8 mouse cellular contexts compared by ENCODE assay signal in genomic region chr17:46888511-46889212, GRCm38 (mm10). TPM values are rescaled to one million over a fixed set of nuclear protein-coding genes. Genes with fewer than 3 reads are reported as not detected.
DNase-seq lines count a peak whose midpoint lies in the region; ATAC-seq and TF ChIP-seq lines count a peak whose summit lies in the region.

No protein-coding gene starts in this region.

- H3K27me3 ChIP-seq in E14TG2a.4 (ENCODE audit: insufficient read depth, low read length), result no peaks in the 10 kb centered on the region
- 0 out of 2 replicates have a peak, but pooled peaks cover 4% of the 10 kb centered on the region for H3K27me3 ChIP-seq in heart, embryonic 10.5 days (ENCODE audit: insufficient read depth, poor library complexity, severe bottlenecking)
- no peaks in the 10 kb centered on the region for H3K27me3 ChIP-seq in kidney, embryonic 14.5 days (ENCODE audit: control insufficient read depth, insufficient read depth, low read length)
- H3K27me3 ChIP-seq in liver, embryonic 15.5 days, result no peaks in the 10 kb centered on the region
- no peaks in the 10 kb centered on the region for H3K27me3 ChIP-seq in neural tube, embryonic 14.5 days (ENCODE audit: control insufficient read depth, insufficient read depth, low read length)

- 35% methylated on average over 16 of the region's 16 CpGs for WGBS in heart, embryonic 10.5 days
- WGBS in kidney, embryonic 14.5 days, result 33% methylated on average over 16 of the region's 16 CpGs
- WGBS in liver, embryonic 15.5 days (ENCODE audit: insufficient replicate concordance), result 18% methylated on average over 16 of the region's 16 CpGs
- 34% methylated on average over 16 of the region's 16 CpGs for WGBS in neural tube, embryonic 14.5 days

- peak overlapping the region; percentile 93 for H3K4me2 ChIP-seq in kidney, embryonic 14.5 days (replicated peaks; ENCODE audit: low read depth, low read length)
- H3K4me2 ChIP-seq in liver, embryonic 15.5 days, result peak overlapping the region; percentile 99
- H3K4me2 ChIP-seq in neural tube, embryonic 14.5 days (ENCODE audit: low read depth, low read length), result peak overlapping the region; percentile 80

- peak overlapping the region; percentile 96; the same call in 1 of the 2 replicates for H3K27ac ChIP-seq in heart, embryonic 10.5 days
- peak overlapping the region; percentile 97 for H3K27ac ChIP-seq in kidney, embryonic 14.5 days (ENCODE audit: low read depth, low read length)
- peak overlapping the region; percentile 89 for H3K27ac ChIP-seq in liver, embryonic 15.5 days (replicated peaks)
- H3K27ac ChIP-seq in neural tube, embryonic 14.5 days (ENCODE audit: low read depth, low read length), result peak overlapping the region; percentile 90

- peaks cover 27% of the 10 kb centered on the region for H3K36me3 ChIP-seq in E14TG2a.4 (ENCODE audit: insufficient read depth, low read length)
- H3K36me3 ChIP-seq in heart, embryonic 10.5 days, result 0 out of 2 replicates have a peak, but pooled peaks cover 6% of the 10 kb centered on the region
- peaks cover 3% of the 10 kb centered on the region; the same call in 1 of the 2 replicates for H3K36me3 ChIP-seq in kidney, embryonic 14.5 days (ENCODE audit: control insufficient read depth, insufficient read depth, low read length)
- H3K36me3 ChIP-seq in liver, embryonic 15.5 days (replicated peaks), result peaks cover 6% of the 10 kb centered on the region; the same call in 1 of the 2 replicates
- no peaks in the 10 kb centered on the region; the same call in 1 of the 2 replicates for H3K36me3 ChIP-seq in neural tube, embryonic 14.5 days (ENCODE audit: control insufficient read depth, insufficient read depth, low read length)

- H3K9ac ChIP-seq in kidney, embryonic 14.5 days (ENCODE audit: low read depth, low read length), result peak overlapping the region; percentile 64; the same call in 1 of the 2 replicates
- H3K9ac ChIP-seq in liver, embryonic 15.5 days, result peak overlapping the region; percentile 74
- H3K9ac ChIP-seq in neural tube, embryonic 14.5 days (replicated peaks; ENCODE audit: low read depth, low read length), result peak overlapping the region; percentile 72

- DNase-seq in 3T3-L1 (ENCODE audit: low read depth, low spot score), result peak; percentile 81
- peak; percentile 82 for DNase-seq in cerebellum, adult 9-10 months
- no peak for DNase-seq in heart, embryonic 10.5 days (ENCODE audit: low spot score)
- no peak for DNase-seq in ovary, adult 18-20 months (ENCODE audit: low spot score)

- TF ChIP-seq CTCF in E14TG2a.4 (conservative IDR thresholded peaks at IDR 0.05; ENCODE audit: low read length), result peak; percentile 60

- no peak for ATAC-seq in kidney, embryonic 14.5 days (ENCODE audit: low FRiP score, low TSS enrichment)
- ATAC-seq in liver, embryonic 15.5 days (ENCODE audit: insufficient read depth), result no peak
- ATAC-seq in neural tube, embryonic 14.5 days (ENCODE audit: low read depth), result no peak

- peak overlapping the region; percentile 92 for H3K4me3 ChIP-seq in E14TG2a.4 (replicated peaks; ENCODE audit: low read length)
- peak overlapping the region; percentile 77 for H3K4me3 ChIP-seq in heart, embryonic 10.5 days
- H3K4me3 ChIP-seq in kidney, embryonic 14.5 days (ENCODE audit: low read length), result peak overlapping the region; percentile 95
- H3K4me3 ChIP-seq in liver, embryonic 15.5 days (replicated peaks), result peak overlapping the region; percentile 91
- peak overlapping the region; percentile 93 for H3K4me3 ChIP-seq in neural tube, embryonic 14.5 days (ENCODE audit: low read depth, low read length)

- peaks cover 79% of the 10 kb centered on the region for H3K4me1 ChIP-seq in E14TG2a.4 (replicated peaks; ENCODE audit: low read depth, low read length)
- H3K4me1 ChIP-seq in heart, embryonic 10.5 days, result peaks cover 49% of the 10 kb centered on the region
- H3K4me1 ChIP-seq in kidney, embryonic 14.5 days (ENCODE audit: control insufficient read depth, insufficient read depth, low read length), result peaks cover 21% of the 10 kb centered on the region
- H3K4me1 ChIP-seq in liver, embryonic 15.5 days (replicated peaks), result peaks cover 86% of the 10 kb centered on the region
- peaks cover 23% of the 10 kb centered on the region for H3K4me1 ChIP-seq in neural tube, embryonic 14.5 days (ENCODE audit: control insufficient read depth, insufficient read depth, low read length)

- H3K9me3 ChIP-seq in E14TG2a.4 (ENCODE audit: low read length), result no peaks in the 10 kb centered on the region
- no peaks in the 10 kb centered on the region for H3K9me3 ChIP-seq in heart, embryonic 10.5 days
- H3K9me3 ChIP-seq in kidney, embryonic 14.5 days (ENCODE audit: control insufficient read depth, low read length), result no peaks in the 10 kb centered on the region
- H3K9me3 ChIP-seq in liver, embryonic 15.5 days (replicated peaks), result no peaks in the 10 kb centered on the region
- no peaks in the 10 kb centered on the region for H3K9me3 ChIP-seq in neural tube, embryonic 14.5 days (ENCODE audit: control insufficient read depth, low read length)

RNA-seq across cellular contexts. Expression of gene Tbcc, which starts 1.8 kb away (rescaled TPM):
- polyA plus RNA-seq in heart, embryonic 10.5 days (2016; fragmentation: Nextera tagmentation; extraction: Ambion mirVana), result 43.8 and 63.2 TPM in 2 replicates
- 71.0 and 82.1 TPM in 2 replicates for polyA plus RNA-seq in kidney, embryonic 14.5 days (2014; fragmentation: Nextera tagmentation; extraction: Ambion mirVana)
- polyA plus RNA-seq in liver, embryonic 15.5 days (2015; fragmentation: Nextera tagmentation; extraction: Ambion mirVana), result 20.9 and 23.2 TPM in 2 replicates
- polyA plus RNA-seq in neural tube, embryonic 14.5 days (2014; fragmentation: Nextera tagmentation; extraction: Ambion mirVana), result 62.1 and 65.4 TPM in 2 replicates

RNA-seq across cellular contexts. Expression of gene Prph2, which starts 21.6 kb away (rescaled TPM):
- not detected in 2 replicates for polyA plus RNA-seq in heart, embryonic 10.5 days (2016; fragmentation: Nextera tagmentation; extraction: Ambion mirVana)
- polyA plus RNA-seq in kidney, embryonic 14.5 days (2014; fragmentation: Nextera tagmentation; extraction: Ambion mirVana), result 0.18 and 0.26 TPM in 2 replicates
- not detected in 2 replicates for polyA plus RNA-seq in liver, embryonic 15.5 days (2015; fragmentation: Nextera tagmentation; extraction: Ambion mirVana)
- not detected in 2 replicates for polyA plus RNA-seq in neural tube, embryonic 14.5 days (2014; fragmentation: Nextera tagmentation; extraction: Ambion mirVana)

RNA-seq across cellular contexts. Expression of gene Bicral, which starts 30.4 kb away (rescaled TPM):
- 3.3 and 3.4 TPM in 2 replicates for polyA plus RNA-seq in heart, embryonic 10.5 days (2016; fragmentation: Nextera tagmentation; extraction: Ambion mirVana)
- 2.6 and 5.2 TPM in 2 replicates for polyA plus RNA-seq in kidney, embryonic 14.5 days (2014; fragmentation: Nextera tagmentation; extraction: Ambion mirVana)
- polyA plus RNA-seq in liver, embryonic 15.5 days (2015; fragmentation: Nextera tagmentation; extraction: Ambion mirVana), result 2.6 and 2.9 TPM in 2 replicates
- polyA plus RNA-seq in neural tube, embryonic 14.5 days (2014; fragmentation: Nextera tagmentation; extraction: Ambion mirVana), result 10.8 and 11.5 TPM in 2 replicates

Comparison
In these comparisons a context has a peak if more than half of its experiments do, and no peak if none do; other contexts are left out.
1. DNase-seq: peak in 3T3-L1 (single experiment) and cerebellum, adult 9-10 months (single experiment); none in heart, embryonic 10.5 days (single experiment) and ovary, adult 18-20 months (single experiment).
2. Peak in every context shown above with its lines, with median percentiles within 50 percentile points of each other: H3K4me3 ChIP-seq, H3K27ac ChIP-seq, H3K4me2 ChIP-seq and H3K9ac ChIP-seq.